Mouse (Mus musculus) left cerebral cortex, adult 8-10 months (tissue): ENCODE data around the gene Itprip. TPM values are rescaled to one million over a fixed set of nuclear protein-coding genes. Genes with fewer than 3 reads are reported as not detected.

Experiments
- DNase-seq, 2 experiments: peaks; one replicate each; pipeline ENCODE4 v3.0.0; 2022; ENCODE audit warnings: low spot score in 2 of 2
- total RNA-seq, 4 experiments: library from RNA; stranded (reverse); gene quantifications; 2 replicates each; pipeline ENCODE4 v1.2.4; 2022

The Itprip gene
- total RNA-seq, 4 experiments from 2014 or later, result 0.74 to 1.7 (median 1.2) TPM

GRCm38 (mm10) chr19:47885886-47886285, 33.2 kb downstream of the Itprip start:
- no peak for DNase-seq

DNA sequence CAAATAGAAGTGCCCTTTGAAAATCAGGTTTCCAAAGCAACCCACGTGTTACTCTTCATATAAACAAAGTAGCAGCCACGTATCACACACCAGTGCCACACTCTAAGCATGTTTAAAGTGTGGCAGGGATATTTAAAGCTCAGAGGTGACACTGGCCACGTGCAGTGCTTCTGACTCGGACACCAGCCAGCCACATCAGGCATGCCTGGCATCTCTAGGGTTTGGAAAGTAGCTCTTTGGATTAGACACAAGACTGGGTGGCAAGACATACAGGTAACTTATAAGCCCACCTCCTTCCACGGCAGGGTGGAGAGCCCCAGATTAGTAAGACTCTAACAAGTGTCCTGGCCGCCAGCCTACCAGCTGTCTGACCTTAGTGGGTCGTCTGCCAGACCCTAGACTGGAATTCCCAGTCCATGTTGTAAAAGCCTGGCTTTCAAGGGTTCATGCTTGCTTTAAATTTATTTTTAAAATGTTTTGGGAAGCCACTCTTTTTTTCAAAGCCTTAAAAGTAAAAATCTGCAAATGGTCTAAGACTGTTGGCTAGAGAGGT, 33.8 kb downstream of the Itprip start:
- DNase-seq, result no peak

DNA sequence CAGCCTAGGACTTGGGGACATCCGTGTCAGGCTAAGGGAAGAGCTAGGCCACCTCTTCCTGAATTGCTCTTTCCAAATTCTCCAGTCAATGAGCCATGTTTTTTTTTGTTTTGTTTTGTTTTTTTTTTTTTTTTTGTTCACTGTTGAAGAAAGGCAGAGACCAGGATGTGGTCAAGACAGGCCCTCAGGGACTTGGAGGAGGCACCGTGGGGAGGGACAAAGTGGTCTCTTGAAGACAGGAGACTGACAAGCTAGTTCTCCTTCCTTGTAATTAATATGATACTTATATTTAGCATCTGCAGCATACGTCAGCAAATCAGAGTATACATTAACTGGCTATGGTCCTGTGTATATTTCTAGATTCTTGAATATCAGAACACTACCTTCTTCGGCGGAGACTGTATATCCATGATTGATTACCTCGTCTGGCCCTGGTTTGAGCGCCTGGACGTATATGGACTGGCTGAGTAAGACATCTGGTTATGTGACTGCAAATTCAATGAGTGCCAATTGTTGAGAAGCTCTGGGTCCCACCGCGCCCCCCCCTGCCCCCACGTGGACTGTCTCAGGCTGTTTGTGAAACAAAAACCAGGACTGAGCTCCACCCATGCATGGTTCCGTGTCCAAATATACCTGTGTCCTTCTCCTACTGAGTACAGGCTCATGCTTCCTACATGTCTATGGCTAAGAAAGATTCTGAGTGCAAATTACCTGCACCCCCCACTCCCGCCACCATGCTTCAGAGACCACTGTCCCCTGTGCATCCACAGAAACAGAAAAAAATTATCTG, 34.6 kb downstream of the Itprip start:
- no peak for DNase-seq

DNA sequence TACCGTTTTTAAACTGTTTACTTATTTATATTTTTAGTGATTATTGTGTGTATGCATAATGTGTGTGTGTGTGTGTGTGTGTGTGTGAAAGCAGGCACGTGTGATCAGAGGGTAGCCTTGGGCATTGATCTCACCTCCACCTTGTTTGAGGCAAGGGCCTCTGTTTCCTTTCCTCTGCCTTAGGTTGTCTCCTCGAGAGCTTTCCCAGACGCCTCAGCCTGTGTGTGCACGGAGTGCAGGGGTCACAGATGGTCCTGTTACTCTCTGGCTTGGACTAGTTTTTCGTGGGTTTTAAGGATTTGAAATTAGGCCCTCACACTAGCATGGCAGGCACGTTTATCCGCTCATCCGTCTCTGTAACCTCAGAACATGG, 36.2 kb downstream of the Itprip start:
- DNase-seq, result no peak

GRCm38 (mm10) chr19:47882151-47882881, 36.8 kb downstream of the Itprip start:
- DNase-seq, result peak in 1 of 2 experiments; percentile 61

- no peak for DNase-seq
These were observed 37.6 kb downstream of the Itprip start for GRCm38 (mm10) chr19:47881538-47881937.

DNA sequence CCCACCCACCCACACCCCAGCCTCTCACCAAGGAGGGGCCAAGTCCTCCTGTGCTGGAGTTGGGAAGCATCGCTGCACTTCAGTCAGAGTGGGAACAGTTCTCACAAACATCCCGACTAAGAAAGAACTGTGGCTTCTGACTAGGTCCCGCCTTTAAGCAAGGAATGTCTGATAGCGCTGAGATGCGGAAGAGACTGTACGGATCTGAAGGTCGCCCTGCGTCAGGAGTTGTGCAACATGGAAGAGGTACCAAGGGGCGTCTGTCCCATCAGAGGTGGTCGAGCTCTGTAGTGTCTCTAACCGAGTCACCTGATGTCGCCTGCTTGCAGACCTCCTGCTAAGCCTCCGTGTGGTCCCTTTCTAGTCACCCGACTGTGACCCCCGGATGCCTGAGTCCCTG, 42.8 kb downstream of the Itprip start:
- DNase-seq, result no peak

DNA sequence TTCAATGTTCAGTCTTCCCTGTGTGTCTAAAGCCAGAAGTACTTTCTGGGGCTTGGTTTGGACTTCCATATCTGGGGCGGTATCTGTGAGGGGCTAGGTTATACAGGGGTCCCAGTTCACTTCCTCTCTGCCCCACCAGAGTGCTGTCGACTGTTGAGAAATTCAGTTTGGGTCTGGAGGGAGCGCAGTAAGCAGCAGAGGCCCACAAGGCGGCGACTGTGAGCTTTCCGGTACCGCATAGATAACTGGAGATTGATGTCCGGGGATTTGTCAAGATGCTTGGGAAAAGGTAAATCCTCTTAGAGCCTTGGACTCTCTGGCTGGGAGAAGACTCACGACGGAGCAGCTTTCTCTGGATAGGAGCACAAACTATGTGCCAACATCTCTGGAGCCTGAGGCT, 47.6 kb downstream of the Itprip start:
- no peak for DNase-seq

- no peak for DNase-seq
These were observed 48.9 kb downstream of the Itprip start for GRCm38 (mm10) chr19:47870102-47870666.

- DNase-seq, result no peak
These were observed 49.6 kb downstream of the Itprip start for GRCm38 (mm10) chr19:47869516-47869915.

- no peak for DNase-seq
These were observed 50.1 kb downstream of the Itprip start for GRCm38 (mm10) chr19:47868951-47869350.

GRCm38 (mm10) chr19:47867628-47868175, 51.4 kb downstream of the Itprip start:
- no peak for DNase-seq

GRCm38 (mm10) chr19:47865353-47865947, 53.6 kb downstream of the Itprip start, which contains the start of gene Gsto2:
Gene Gsto2, plus strand, starts transcription at chr19:47865534.
- DNase-seq, result peak; percentile 83 to 95

GRCm38 (mm10) chr19:47864721-47865120, 54.4 kb downstream of the Itprip start:
- no peak for DNase-seq

- no peak for DNase-seq
These were observed 55.0 kb downstream of the Itprip start for GRCm38 (mm10) chr19:47864051-47864450.

GRCm38 (mm10) chr19:47862581-47862980, 56.5 kb downstream of the Itprip start:
- no peak for DNase-seq

- no peak for DNase-seq
These were observed 59.9 kb downstream of the Itprip start for GRCm38 (mm10) chr19:47859180-47859579.

- no peak for DNase-seq
These were observed 60.8 kb downstream of the Itprip start for GRCm38 (mm10) chr19:47857957-47858942.

DNA sequence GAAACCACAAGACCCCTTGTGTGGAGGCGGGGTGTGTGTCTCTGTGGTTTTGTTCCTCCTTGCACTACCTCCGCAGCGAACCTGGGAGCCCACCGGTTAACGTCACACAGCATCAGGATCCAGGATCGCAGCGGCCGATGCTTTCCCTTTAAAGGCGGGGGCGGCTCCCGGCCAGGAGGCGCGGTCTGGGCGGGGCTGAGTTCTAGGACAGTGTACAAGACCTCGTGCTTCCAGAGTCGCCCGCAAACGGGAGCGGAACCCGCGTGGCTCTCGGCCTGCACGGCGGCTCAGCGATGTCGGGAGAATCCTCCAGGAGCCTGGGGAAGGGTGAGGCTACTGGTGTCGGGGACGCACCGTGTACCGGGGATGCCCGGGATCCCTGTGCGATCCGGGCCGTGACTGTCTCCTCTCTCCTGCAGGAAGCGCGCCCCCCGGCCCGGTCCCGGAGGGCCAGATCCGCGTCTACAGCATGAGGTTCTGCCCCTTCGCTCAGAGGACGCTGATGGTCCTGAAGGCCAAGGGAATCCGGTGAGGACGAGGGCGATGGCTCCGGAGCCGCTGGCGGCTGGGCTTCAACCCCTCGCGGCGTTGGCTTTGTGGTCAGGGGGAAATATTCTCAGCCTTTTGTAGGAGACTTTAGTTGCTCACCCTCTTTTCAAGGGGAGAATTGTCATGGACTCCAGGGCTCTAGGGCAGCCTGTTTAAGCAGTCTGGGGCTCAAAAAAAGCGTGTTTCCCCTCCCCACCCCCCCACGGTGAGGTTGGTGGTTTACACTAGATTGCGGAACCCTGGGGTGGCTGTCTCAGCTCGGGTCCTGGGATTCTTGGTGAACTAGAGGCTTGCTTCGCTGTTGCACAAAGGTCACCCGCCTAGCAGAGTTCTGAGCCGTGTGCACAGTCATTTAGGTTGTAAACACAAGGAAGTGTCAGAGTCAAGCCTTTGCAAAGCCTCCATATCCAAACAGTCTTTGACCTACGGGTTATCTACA, 64.0 kb downstream of the Itprip start, which contains the start of gene Gsto1:
Gene Gsto1, plus strand, starts transcription at position 175 of the 988 bp plus-strand sequence.
- DNase-seq, result peak; percentile 76 to 82
